Mouse (Mus musculus): ENCODE measurements around the gene Fgfr2. TPM values are rescaled to one million over a fixed set of nuclear protein-coding genes. Genes with fewer than 3 reads are reported as not detected.

Gene Fgfr2
- total and polyA plus RNA-seq, 2 experiments from 2014 or later = 17.1 to 47.6 TPM

GRCm38 (mm10) chr7:132830955-132831354 is 292.2 kb downstream of the Fgfr2 start:
- no peak overlapping the region for H3K27ac ChIP-seq (ENCODE audit: low read depth, low read length)
- H3K27me3 ChIP-seq (ENCODE audit: insufficient read depth, low read length) = no peaks in the 10 kb centered on the region
- WGBS = 44% methylated on average over 4 of the region's 4 CpGs
- no peak overlapping the region for H3K9ac ChIP-seq
- no peak overlapping the region for H3K4me3 ChIP-seq (ENCODE audit: low read depth, low read length)
- H3K4me2 ChIP-seq (ENCODE audit: low read depth) = no peak overlapping the region
- DNase-seq (no peak), ATAC-seq (no peak)
- no peak for TF ChIP-seq CTCF (IDR thresholded peaks at IDR 0.05; ENCODE audit: low read depth)
- H3K4me1 ChIP-seq (ENCODE audit: insufficient read depth) = no peaks in the 10 kb centered on the region
- peaks cover 21% of the 10 kb centered on the region for H3K36me3 ChIP-seq (ENCODE audit: insufficient read depth)
- no peaks in the 10 kb centered on the region for H3K9me3 ChIP-seq (ENCODE audit: low read length)

- Histone ChIP-seq H3K4me1 (ENCODE audit: insufficient read depth) (no peaks in the 10 kb centered on the region), H3K9ac (no peak overlapping the region), H3K27me3 (ENCODE audit: insufficient read depth, low read length) (no peaks in the 10 kb centered on the region), H3K9me3 (ENCODE audit: low read length) (no peaks in the 10 kb centered on the region), H3K4me3 (ENCODE audit: low read depth, low read length) (no peak overlapping the region), H3K27ac (ENCODE audit: low read depth, low read length) (no peak overlapping the region), H3K4me2 (ENCODE audit: low read depth) (no peak overlapping the region), H3K36me3 (ENCODE audit: insufficient read depth) (peaks cover 20% of the 10 kb centered on the region)
- 14% methylated on average over 1 of the region's 1 CpGs for WGBS
- DNase-seq = no peak
- TF ChIP-seq CTCF (IDR thresholded peaks at IDR 0.05; ENCODE audit: low read depth) = no peak
- no peak for ATAC-seq
Measured at GRCm38 (mm10) chr7:132824346-132825022, 298.7 kb downstream of the Fgfr2 start.

- Histone ChIP-seq H3K27me3 (ENCODE audit: insufficient read depth, low read length) (no peaks in the 10 kb centered on the region), H3K4me1 (ENCODE audit: insufficient read depth) (no peaks in the 10 kb centered on the region), H3K4me3 (ENCODE audit: low read depth, low read length) (no peak overlapping the region), H3K36me3 (ENCODE audit: insufficient read depth) (peaks cover 20% of the 10 kb centered on the region), H3K9me3 (ENCODE audit: low read length) (no peaks in the 10 kb centered on the region), H3K9ac (no peak overlapping the region), H3K4me2 (ENCODE audit: low read depth) (no peak overlapping the region), H3K27ac (ENCODE audit: low read depth, low read length) (no peak overlapping the region)
- ATAC-seq (no peak), DNase-seq (no peak)
- no peak for TF ChIP-seq CTCF (IDR thresholded peaks at IDR 0.05; ENCODE audit: low read depth)
Measured at GRCm38 (mm10) chr7:132823832-132824231, 299.3 kb downstream of the Fgfr2 start.

GRCm38 (mm10) chr7:132820692-132821091 is 302.5 kb downstream of the Fgfr2 start:
- H3K4me1 ChIP-seq (ENCODE audit: insufficient read depth) = no peaks in the 10 kb centered on the region
- ATAC-seq (0 out of 2 replicates have a peak, but pooled peaks have one; percentile 10), DNase-seq (peak; percentile 30)
- H3K4me2 ChIP-seq (ENCODE audit: low read depth) = no peak overlapping the region
- no peaks in the 10 kb centered on the region for H3K27me3 ChIP-seq (ENCODE audit: insufficient read depth, low read length)
- no peak overlapping the region for H3K4me3 ChIP-seq (ENCODE audit: low read depth, low read length)
- H3K27ac ChIP-seq (ENCODE audit: low read depth, low read length) = no peak overlapping the region
- H3K9me3 ChIP-seq (ENCODE audit: low read length) = no peaks in the 10 kb centered on the region
- no peak overlapping the region for H3K9ac ChIP-seq
- peaks cover 10% of the 10 kb centered on the region; the same call in 1 of the 2 replicates for H3K36me3 ChIP-seq (ENCODE audit: insufficient read depth)
- WGBS = 20% methylated on average over 3 of the region's 3 CpGs
- no peak for TF ChIP-seq CTCF (IDR thresholded peaks at IDR 0.05; ENCODE audit: low read depth)

- Histone ChIP-seq H3K4me2 (ENCODE audit: low read depth) (no peak overlapping the region), H3K9ac (no peak overlapping the region), H3K27ac (ENCODE audit: low read depth, low read length) (no peak overlapping the region), H3K9me3 (ENCODE audit: low read length) (no peaks in the 10 kb centered on the region), H3K4me3 (ENCODE audit: low read depth, low read length) (no peak overlapping the region), H3K27me3 (ENCODE audit: insufficient read depth, low read length) (no peaks in the 10 kb centered on the region), H3K4me1 (ENCODE audit: insufficient read depth) (no peaks in the 10 kb centered on the region), H3K36me3 (ENCODE audit: insufficient read depth) (no peaks in the 10 kb centered on the region)
- no peak for DNase-seq
- ATAC-seq = no peak
- no peak for TF ChIP-seq CTCF (IDR thresholded peaks at IDR 0.05; ENCODE audit: low read depth)
- WGBS = 40% methylated on average over 6 of the region's 6 CpGs
Measured at GRCm38 (mm10) chr7:132817056-132817455, 306.1 kb downstream of the Fgfr2 start.

DNA sequence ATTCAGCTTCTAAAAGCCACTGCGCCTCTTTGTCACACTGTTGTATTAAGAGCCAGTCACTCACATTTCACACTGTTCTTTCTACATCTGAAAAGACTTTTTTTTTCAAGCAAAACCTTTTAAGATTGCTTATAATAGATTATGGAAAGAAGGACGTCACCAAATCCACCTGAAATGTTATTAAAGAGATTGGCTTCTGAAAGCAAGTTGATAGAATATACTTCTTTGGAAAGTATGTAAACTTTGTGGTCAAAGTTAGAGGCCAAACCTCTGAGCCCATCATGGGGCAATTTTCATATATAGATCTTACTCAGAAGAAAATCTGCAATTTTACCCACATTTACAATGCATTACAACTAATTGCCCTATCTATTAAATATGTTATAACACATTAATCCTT is 306.6 kb downstream of the Fgfr2 start:
- TF ChIP-seq CTCF (IDR thresholded peaks at IDR 0.05; ENCODE audit: low read depth) = no peak
- 30% methylated on average over 2 of the region's 2 CpGs for WGBS
- Histone ChIP-seq H3K27ac (ENCODE audit: low read depth, low read length) (no peak overlapping the region), H3K4me1 (ENCODE audit: insufficient read depth) (no peaks in the 10 kb centered on the region), H3K4me2 (ENCODE audit: low read depth) (no peak overlapping the region), H3K4me3 (ENCODE audit: low read depth, low read length) (no peak overlapping the region), H3K27me3 (ENCODE audit: insufficient read depth, low read length) (no peaks in the 10 kb centered on the region), H3K9ac (no peak overlapping the region), H3K9me3 (ENCODE audit: low read length) (no peaks in the 10 kb centered on the region), H3K36me3 (ENCODE audit: insufficient read depth) (no peaks in the 10 kb centered on the region)
- DNase-seq (no peak), ATAC-seq (no peak)

DNA sequence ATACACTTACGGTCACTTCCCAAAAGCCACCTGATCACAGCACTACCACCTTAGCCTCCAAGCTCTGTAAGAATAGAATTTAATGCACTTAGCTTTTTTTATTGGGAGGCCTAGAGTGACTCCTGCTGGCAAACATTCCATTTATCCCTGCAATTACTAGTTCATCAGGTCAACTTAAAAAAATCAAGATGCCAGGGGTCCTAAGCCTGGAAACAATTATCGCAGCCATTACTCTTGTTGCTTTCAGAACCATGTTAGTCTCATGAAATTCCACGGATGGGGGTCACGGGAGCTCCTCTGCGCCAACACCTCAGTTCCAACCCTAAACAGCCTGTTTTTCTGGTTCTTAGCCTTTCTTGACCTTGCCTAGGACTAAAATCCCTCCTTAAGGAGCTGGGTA is 308.1 kb downstream of the Fgfr2 start:
- 86% methylated on average over 5 of the region's 5 CpGs for WGBS
- H3K4me1 ChIP-seq (ENCODE audit: insufficient read depth) = no peaks in the 10 kb centered on the region
- H3K27ac ChIP-seq (ENCODE audit: low read depth, low read length) = no peak overlapping the region
- TF ChIP-seq CTCF (IDR thresholded peaks at IDR 0.05; ENCODE audit: low read depth) = 0 out of 2 replicates have a peak, but pooled peaks have one; percentile 8
- H3K4me2 ChIP-seq (ENCODE audit: low read depth) = no peak overlapping the region
- H3K9me3 ChIP-seq (ENCODE audit: low read length) = no peaks in the 10 kb centered on the region
- H3K36me3 ChIP-seq (ENCODE audit: insufficient read depth) = no peaks in the 10 kb centered on the region
- no peak overlapping the region for H3K9ac ChIP-seq
- no peak for DNase-seq
- ATAC-seq = no peak
- H3K27me3 ChIP-seq (ENCODE audit: insufficient read depth, low read length) = no peaks in the 10 kb centered on the region
- no peak overlapping the region for H3K4me3 ChIP-seq (ENCODE audit: low read depth, low read length)

Measured in forebrain, postnatal 0 days (tissue).